ENCODE assay signal across 14 mouse cellular contexts in the genomic region with DNA sequence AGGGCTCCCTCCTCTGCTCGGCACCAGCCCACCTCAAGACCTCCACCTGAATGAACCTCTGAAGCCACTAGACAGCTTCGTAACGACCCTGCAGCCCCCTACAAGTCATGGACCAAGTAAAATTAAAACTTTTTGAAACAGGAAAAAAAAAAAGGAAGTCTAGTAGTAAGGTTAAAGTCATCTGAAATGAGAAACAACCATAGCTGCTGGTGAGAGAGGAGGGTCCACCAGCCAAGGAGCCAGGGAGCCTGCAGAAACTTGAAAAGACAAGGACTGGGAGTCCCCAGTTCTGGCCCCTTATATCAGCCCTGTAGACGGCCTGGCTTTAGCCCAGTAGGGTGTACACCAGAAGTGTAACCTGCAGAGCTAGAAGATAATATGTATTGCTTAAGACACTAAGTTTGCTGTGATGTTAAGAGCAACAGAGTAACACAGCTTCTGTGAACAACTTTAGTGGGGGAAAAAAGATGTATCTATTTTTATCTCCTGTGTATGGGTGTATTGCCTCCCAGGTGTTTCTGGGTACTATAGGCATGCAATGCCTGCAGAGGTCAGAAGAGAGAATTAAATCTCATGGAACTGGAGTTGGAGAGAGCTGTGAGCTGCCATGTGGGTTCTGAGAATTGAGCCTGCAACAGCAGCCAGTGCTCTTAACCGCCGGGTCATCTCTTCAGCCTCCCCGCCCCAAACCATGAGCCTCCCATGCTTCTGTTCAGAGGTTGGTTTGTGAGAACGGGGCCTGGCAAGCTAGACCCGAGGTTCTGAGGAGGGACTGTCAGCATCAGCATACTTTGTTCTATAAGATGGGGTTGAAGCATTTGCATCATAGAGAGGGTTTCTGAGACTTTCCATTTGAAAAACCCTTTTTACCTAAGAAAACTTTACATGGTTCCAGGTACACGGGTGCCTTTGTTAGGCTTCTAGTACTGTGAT. TPM values are rescaled to one million over a fixed set of nuclear protein-coding genes. Genes with fewer than 3 reads are reported as not detected.
"Had no signal": no experiment of that assay in that cellular context is flagged by ENCODE, and none has a peak within 500 bp of the region (broad histone marks: within the 10 kb centered on the region; RNA-seq: fewer than 3 reads in every experiment).

No protein-coding gene starts in this region.

- ATAC-seq: intestine, embryonic 16.5 days; midbrain, embryonic 13.5 days had no signal

- H3K4me1 ChIP-seq: kidney, embryonic 15.5 days; limb, embryonic 15.5 days; midbrain, embryonic 13.5 days; neural tube, embryonic 15.5 days had no signal

- H3K9me3 ChIP-seq: kidney, embryonic 15.5 days; limb, embryonic 15.5 days; midbrain, embryonic 13.5 days; neural tube, embryonic 15.5 days had no signal

- H3K27me3 ChIP-seq: midbrain, embryonic 13.5 days; neural tube, embryonic 15.5 days had no signal

- H3K9ac ChIP-seq: kidney, embryonic 15.5 days; limb, embryonic 15.5 days; midbrain, embryonic 13.5 days; neural tube, embryonic 15.5 days had no signal

- H3K27ac ChIP-seq: kidney, embryonic 15.5 days; left cerebral cortex, adult 2 months; limb, embryonic 15.5 days; macrophage; midbrain, embryonic 13.5 days; neural tube, embryonic 15.5 days; stomach, postnatal 0 days had no signal

- H3K36me3 ChIP-seq: kidney, embryonic 15.5 days; limb, embryonic 15.5 days; midbrain, embryonic 13.5 days; neural tube, embryonic 15.5 days had no signal

- H3K4me3 ChIP-seq: kidney, embryonic 15.5 days; left cerebral cortex, adult 2 months; limb, embryonic 15.5 days; midbrain, embryonic 13.5 days; myocyte; neural tube, embryonic 15.5 days had no signal

- DNase-seq: kidney, adult 2 months; kidney, postnatal 14 days; lung, adult 2 months; lung, postnatal 10 days; thymus, postnatal 14 days had no signal

- H3K4me2 ChIP-seq: kidney, embryonic 15.5 days; limb, embryonic 15.5 days; midbrain, embryonic 13.5 days; neural tube, embryonic 15.5 days had no signal

RNA-seq across cellular contexts. Expression of a gene that starts 9.4 kb away (rescaled TPM):
- polyA plus RNA-seq: macrophage, myocyte had no signal
